ENCODE assay signal across 21 mouse cellular contexts in the genomic region with DNA sequence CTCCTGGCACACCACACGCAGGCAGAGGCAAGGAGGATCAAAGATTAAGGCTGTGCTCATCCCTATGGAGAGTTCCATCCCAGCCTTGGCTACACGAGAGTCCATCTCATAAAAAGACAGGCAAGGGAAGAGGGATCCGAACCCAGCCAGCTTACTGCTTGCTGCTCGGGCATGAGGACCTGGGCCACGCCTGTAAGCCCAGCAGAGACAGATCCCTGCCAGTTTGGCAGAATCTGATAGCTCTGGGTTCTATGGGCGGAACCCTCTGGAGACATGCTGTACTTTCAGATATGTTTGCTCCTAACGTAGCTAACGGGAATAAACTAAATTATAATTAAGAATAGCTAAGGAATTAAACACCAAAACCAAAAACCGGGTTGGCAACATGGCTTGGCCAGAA. TPM values are rescaled to one million over a fixed set of nuclear protein-coding genes. Genes with fewer than 3 reads are reported as not detected.
DNase-seq lines count a peak whose midpoint lies in the region; ATAC-seq and TF ChIP-seq lines count a peak whose summit lies in the region.
"Had no signal": no experiment of that assay in that cellular context is flagged by ENCODE, and none has a peak within 500 bp of the region (broad histone marks: within the 10 kb centered on the region; RNA-seq: fewer than 3 reads in every experiment).

No protein-coding gene starts in this region.

- H3K4me3 ChIP-seq in limb, embryonic 15.5 days = no peak overlapping the region
- no peak overlapping the region for H3K4me3 ChIP-seq in limb, embryonic 10.5 days
- no peak overlapping the region for H3K4me3 ChIP-seq in liver, postnatal 0 days (ENCODE audit: low read depth, low read length)
- H3K4me3 ChIP-seq: left cerebral cortex, adult 2 months; limb, embryonic 13.5 days; midbrain, embryonic 10.5 days; stomach, embryonic 15.5 days had no signal

- no peaks in the 10 kb centered on the region for H3K9me3 ChIP-seq in limb, embryonic 15.5 days
- no peaks in the 10 kb centered on the region for H3K9me3 ChIP-seq in limb, embryonic 10.5 days (replicated peaks)
- no peaks in the 10 kb centered on the region for H3K9me3 ChIP-seq in liver, postnatal 0 days (ENCODE audit: low read length)
- H3K9me3 ChIP-seq: limb, embryonic 13.5 days; midbrain, embryonic 10.5 days; stomach, embryonic 15.5 days had no signal

- peaks cover 27% of the 10 kb centered on the region for H3K4me1 ChIP-seq in limb, embryonic 15.5 days
- peaks cover 16% of the 10 kb centered on the region for H3K4me1 ChIP-seq in limb, embryonic 10.5 days
- peaks cover 37% of the 10 kb centered on the region for H3K4me1 ChIP-seq in liver, postnatal 0 days (ENCODE audit: insufficient read depth)

- no peaks in the 10 kb centered on the region for H3K36me3 ChIP-seq in limb, embryonic 15.5 days
- H3K36me3 ChIP-seq in limb, embryonic 10.5 days = no peaks in the 10 kb centered on the region
- H3K36me3 ChIP-seq in liver, postnatal 0 days (replicated peaks; ENCODE audit: insufficient read depth, low read length) = no peaks in the 10 kb centered on the region
- H3K36me3 ChIP-seq: limb, embryonic 13.5 days; midbrain, embryonic 10.5 days; stomach, embryonic 15.5 days had no signal

- no peak for TF ChIP-seq CTCF in liver, postnatal 0 days (IDR thresholded peaks at IDR 0.05; ENCODE audit: low read depth)

- H3K27ac ChIP-seq in limb, embryonic 15.5 days = 0 out of 2 replicates have a peak overlapping the region, but pooled peaks have one; percentile 5
- H3K27ac ChIP-seq in limb, embryonic 10.5 days = no peak overlapping the region
- H3K27ac ChIP-seq in liver, postnatal 0 days (ENCODE audit: low read depth) = peak overlapping the region; percentile 76
- H3K27ac ChIP-seq: hindbrain, embryonic 14.5 days; kidney, postnatal 0 days; left cerebral cortex, adult 2 months; limb, embryonic 13.5 days; midbrain, embryonic 10.5 days; stomach, embryonic 15.5 days had no signal

- peak; percentile 83 for TF ChIP-seq EP300 in liver, postnatal 0 days (IDR thresholded peaks at IDR 0.05; ENCODE audit: low read depth)

- WGBS in limb, embryonic 15.5 days = 80% methylated on average over 9 of the region's 9 CpGs
- 86% methylated on average over 9 of the region's 9 CpGs for WGBS in limb, embryonic 10.5 days
- 63% methylated on average over 9 of the region's 9 CpGs for WGBS in liver, postnatal 0 days (ENCODE audit: insufficient replicate concordance)

- H3K27me3 ChIP-seq in limb, embryonic 15.5 days = no peaks in the 10 kb centered on the region
- no peaks in the 10 kb centered on the region for H3K27me3 ChIP-seq in limb, embryonic 10.5 days (ENCODE audit: low read depth, poor library complexity, severe bottlenecking)
- H3K27me3 ChIP-seq in liver, postnatal 0 days (ENCODE audit: insufficient read depth, low read length) = no peaks in the 10 kb centered on the region
- H3K27me3 ChIP-seq: limb, embryonic 13.5 days; stomach, embryonic 15.5 days had no signal

- ATAC-seq in limb, embryonic 15.5 days (ENCODE audit: insufficient number of reproducible peaks, low FRiP score, low TSS enrichment, low read depth) = no peak
- ATAC-seq in erythroid progenitor cell, adult 5-6 weeks (replicated peaks; ENCODE audit: low FRiP score, poor library complexity, severe bottlenecking) = peak; percentile 70
- peak; percentile 26 for ATAC-seq in liver, postnatal 0 days

- no peak for DNase-seq in limb, embryonic 10.5 days (ENCODE audit: low spot score)
- DNase-seq in c-Kit-positive CD71-positive TER-119-negative erythroid progenitor cells, embryonic 14.5 days (ENCODE audit: low read depth) = peak; percentile 61
- DNase-seq in liver, postnatal 0 days = peak; percentile 62
- DNase-seq in adrenal gland, postnatal 4 days (ENCODE audit: low spot score in 2 of 2) = no peak
- no peak for DNase-seq in frontal cortex, adult 2 months (ENCODE audit: extremely low spot score in 1 of 2, low spot score in 1 of 2)
- DNase-seq: cerebellum, adult 11-12 months; cerebellum, postnatal 25 days; gastrocnemius, postnatal 25 days; heart, postnatal 14 days; kidney, adult 11 months; lung, postnatal 10 days; thymus, postnatal 14 days had no signal

- no peak overlapping the region for H3K9ac ChIP-seq in limb, embryonic 15.5 days
- no peak overlapping the region for H3K9ac ChIP-seq in liver, postnatal 0 days (replicated peaks)
- H3K9ac ChIP-seq: hindbrain, embryonic 14.5 days; limb, embryonic 13.5 days; stomach, embryonic 15.5 days had no signal

- no peak overlapping the region for H3K4me2 ChIP-seq in limb, embryonic 15.5 days
- peak overlapping the region; percentile 45 for H3K4me2 ChIP-seq in liver, postnatal 0 days (ENCODE audit: low read depth, low read length)
- H3K4me2 ChIP-seq: heart, embryonic 11.5 days; hindbrain, embryonic 14.5 days; limb, embryonic 13.5 days; stomach, embryonic 15.5 days had no signal

RNA-seq across cellular contexts. Expression of a gene that starts 3.6 kb away (rescaled TPM):
- polyA plus RNA-seq in limb, embryonic 15.5 days (2015; fragmentation: Nextera tagmentation; extraction: Ambion mirVana) = 208 and 209 TPM in 2 replicates
- 328 and 383 TPM in 2 replicates for polyA plus RNA-seq in limb, embryonic 10.5 days (2016; fragmentation: Nextera tagmentation; extraction: Ambion mirVana)
- total RNA-seq in erythroid progenitor cell, adult 5-6 weeks (2015; ENCODE audit: low replicate concordance) = 410 and 552 TPM in 2 replicates
- total RNA-seq in erythroid progenitor cell, adult 5-6 weeks (2017; ENCODE audit: low replicate concordance) = 431 and 814 TPM in 2 replicates
- polyA plus RNA-seq in liver, postnatal 0 days (2015; fragmentation: Nextera tagmentation; extraction: Ambion mirVana) = 62.1 and 67.6 TPM in 2 replicates
- 100 to 1,000 TPM; 145 to 183 TPM for total RNA-seq in adrenal gland, postnatal 4 days (2021)
- 68.2 and 68.5 TPM in 2 replicates for polyA plus RNA-seq in frontal cortex, adult 2 months (2012; rRNA removed)

RNA-seq across cellular contexts. Expression of a gene that starts 21.7 kb away (rescaled TPM):
- polyA plus RNA-seq in limb, embryonic 15.5 days (2015; fragmentation: Nextera tagmentation; extraction: Ambion mirVana) = 160 TPM in 2 replicates
- 177 and 208 TPM in 2 replicates for polyA plus RNA-seq in limb, embryonic 10.5 days (2016; fragmentation: Nextera tagmentation; extraction: Ambion mirVana)
- 245 and 298 TPM in 2 replicates for total RNA-seq in erythroid progenitor cell, adult 5-6 weeks (2015; ENCODE audit: low replicate concordance)
- total RNA-seq in erythroid progenitor cell, adult 5-6 weeks (2017; ENCODE audit: low replicate concordance) = 215 and 282 TPM in 2 replicates
- polyA plus RNA-seq in liver, postnatal 0 days (2015; fragmentation: Nextera tagmentation; extraction: Ambion mirVana) = 53.2 and 55.2 TPM in 2 replicates
- 100 to 1,000 TPM; 152 to 159 TPM for total RNA-seq in adrenal gland, postnatal 4 days (2021)
- 63.1 and 68.6 TPM in 2 replicates for polyA plus RNA-seq in frontal cortex, adult 2 months (2012; rRNA removed)

RNA-seq across cellular contexts. Expression of a gene that starts 43.3 kb away (rescaled TPM):
- 0.89 and 1.1 TPM in 2 replicates for polyA plus RNA-seq in limb, embryonic 15.5 days (2015; fragmentation: Nextera tagmentation; extraction: Ambion mirVana)
- 0.38 and 0.53 TPM in 2 replicates for polyA plus RNA-seq in limb, embryonic 10.5 days (2016; fragmentation: Nextera tagmentation; extraction: Ambion mirVana)
- 4.3 and 5.0 TPM in 2 replicates for total RNA-seq in erythroid progenitor cell, adult 5-6 weeks (2015; ENCODE audit: low replicate concordance)
- 1.7 and 3.4 TPM in 2 replicates for total RNA-seq in erythroid progenitor cell, adult 5-6 weeks (2017; ENCODE audit: low replicate concordance)
- 2.5 and 2.6 TPM in 2 replicates for polyA plus RNA-seq in liver, postnatal 0 days (2015; fragmentation: Nextera tagmentation; extraction: Ambion mirVana)
- 1 to 10 TPM; 3.8 to 4.1 TPM for total RNA-seq in adrenal gland, postnatal 4 days (2021)
- polyA plus RNA-seq in frontal cortex, adult 2 months (2012; rRNA removed) = 0.11 and 0.14 TPM in 2 replicates

Comparison
In these comparisons a context has a peak if more than half of its experiments do, and no peak if none do; other contexts are left out.
1. DNase-seq: peak in c-Kit-positive CD71-positive TER-119-negative erythroid progenitor cells, embryonic 14.5 days (single experiment) and liver, postnatal 0 days (single experiment); none in limb, embryonic 10.5 days (single experiment), adrenal gland, postnatal 4 days (0 of 2) and frontal cortex, adult 2 months (0 of 2).